Mouse (Mus musculus) limb, embryonic 10.5 days (tissue): ENCODE results near the gene Nfkb2. TPM values are rescaled to one million over a fixed set of nuclear protein-coding genes. Genes with fewer than 3 reads are reported as not detected.

Experiments
- DNase-seq: peaks from one replicate; pipeline ENCODE4 v3.0.0-alpha.2; 2017; ENCODE audit warnings: low spot score
- H3K27ac ChIP-seq: fragments of 300-500 bp; sonication (generic); 2 replicates; pipeline ENCODE4 v1.5.1; 2016; ENCODE audit warnings: mild to moderate bottlenecking
- H3K27me3 ChIP-seq: fragments of 300-500 bp; sonication (generic); 2 replicates; pipeline ENCODE4 v1.6.1; 2016; ENCODE audit warnings: low read depth, mild to moderate bottlenecking; ENCODE audit not compliant: poor library complexity, severe bottlenecking
- H3K36me3 ChIP-seq: fragments of 300-500 bp; sonication (generic); 2 replicates; pipeline ENCODE4 v1.6.1; 2016; ENCODE audit warnings: mild to moderate bottlenecking, moderate library complexity
- H3K4me1 ChIP-seq: fragments of 300-500 bp; sonication (generic); 2 replicates; pipeline ENCODE4 v1.6.1; 2016
- H3K4me3 ChIP-seq: fragments of 300-500 bp; sonication (generic); 2 replicates; pipeline ENCODE4 v1.5.1; 2016; ENCODE audit warnings: mild to moderate bottlenecking, moderate library complexity
- H3K9me3 ChIP-seq: fragments of 300-500 bp; sonication (generic); replicated peaks from 2 replicates; pipeline ENCODE4 v1.6.1; 2016; ENCODE audit warnings: mild to moderate bottlenecking
- WGBS: fragments of 180-500 bp; shearing (Covaris S2); methylation state at CpG from one replicate; pipeline ENCODE4 v1.1.7; 2016; 5-methylcytosine and 5-hydroxymethylcytosine counted together
- polyA plus RNA-seq: library from polyadenylated mRNA; unstranded; fragments of >200 nt; fragmentation: Nextera tagmentation; extraction: Ambion mirVana; gene quantifications from 2 replicates; pipeline ENCODE4 v1.2.1, GENCODE M21; 2016

Nfkb2 gene
- polyA plus RNA-seq, 1 experiment from 2014 or later: 5.8 TPM

DNA sequence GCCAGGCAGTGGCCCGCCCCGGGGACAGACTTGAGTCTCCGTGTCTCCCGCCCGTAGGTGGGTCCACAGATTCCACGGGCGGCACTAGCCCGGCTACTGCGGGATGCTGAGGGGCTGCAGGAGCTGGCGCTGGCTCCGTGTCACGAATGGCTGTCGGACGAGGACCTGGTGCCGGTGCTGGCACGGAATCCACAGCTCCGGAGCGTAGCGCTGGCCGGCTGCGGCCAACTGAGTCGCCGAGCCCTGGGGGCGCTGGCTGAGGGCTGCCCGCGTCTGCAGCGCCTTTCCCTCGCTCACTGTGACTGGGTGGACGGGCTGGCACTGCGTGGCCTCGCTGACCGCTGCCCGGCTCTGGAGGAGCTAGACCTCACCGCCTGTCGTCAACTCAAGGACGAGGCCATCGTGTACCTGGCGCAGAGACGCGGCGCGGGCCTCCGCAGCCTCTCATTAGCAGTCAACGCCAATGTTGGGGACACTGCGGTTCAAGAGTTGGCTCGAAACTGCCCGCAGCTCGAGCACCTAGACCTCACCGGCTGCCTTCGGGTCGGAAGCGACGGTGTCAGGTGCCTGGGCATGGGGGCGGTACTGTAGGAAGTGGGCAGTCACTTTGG is 25.0 kb downstream of the Nfkb2 start:
- H3K4me3 ChIP-seq: peak overlapping the region; percentile 69
- no peaks in the 10 kb centered on the region for H3K9me3 ChIP-seq
- H3K27me3 ChIP-seq: peaks cover 50% of the 10 kb centered on the region
- DNase-seq: no peak
- WGBS: 3% methylated on average over 54 of the region's 54 CpGs
- peaks cover 20% of the 10 kb centered on the region for H3K36me3 ChIP-seq
- H3K27ac ChIP-seq: peak overlapping the region; percentile 83
- peaks cover 44% of the 10 kb centered on the region for H3K4me1 ChIP-seq

DNA sequence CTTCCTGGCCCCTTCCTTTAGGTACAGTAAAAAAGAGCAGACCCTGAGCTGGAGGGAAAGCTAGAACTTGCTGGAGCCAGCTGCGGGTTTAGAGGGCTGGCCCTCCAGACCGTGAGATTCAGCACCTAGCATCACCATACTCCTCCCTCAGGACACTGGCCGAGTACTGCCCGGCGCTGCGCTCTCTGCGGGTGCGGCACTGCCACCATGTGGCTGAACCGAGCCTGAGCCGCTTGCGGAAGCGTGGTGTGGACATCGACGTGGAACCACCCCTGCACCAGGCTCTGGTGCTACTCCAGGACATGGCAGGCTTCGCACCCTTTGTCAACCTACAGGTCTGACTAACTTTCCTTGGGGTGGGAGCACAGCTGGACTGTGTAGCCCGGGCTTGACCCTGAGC is 25.8 kb downstream of the Nfkb2 start:
- peak overlapping the region; percentile 69 for H3K4me3 ChIP-seq
- H3K27me3 ChIP-seq: peaks cover 41% of the 10 kb centered on the region
- H3K36me3 ChIP-seq: peaks cover 20% of the 10 kb centered on the region
- H3K4me1 ChIP-seq: peaks cover 44% of the 10 kb centered on the region
- DNase-seq: peak; percentile 84
- H3K9me3 ChIP-seq: no peaks in the 10 kb centered on the region
- no peak overlapping the region for H3K27ac ChIP-seq
- 6% methylated on average over 16 of the region's 16 CpGs for WGBS

DNA sequence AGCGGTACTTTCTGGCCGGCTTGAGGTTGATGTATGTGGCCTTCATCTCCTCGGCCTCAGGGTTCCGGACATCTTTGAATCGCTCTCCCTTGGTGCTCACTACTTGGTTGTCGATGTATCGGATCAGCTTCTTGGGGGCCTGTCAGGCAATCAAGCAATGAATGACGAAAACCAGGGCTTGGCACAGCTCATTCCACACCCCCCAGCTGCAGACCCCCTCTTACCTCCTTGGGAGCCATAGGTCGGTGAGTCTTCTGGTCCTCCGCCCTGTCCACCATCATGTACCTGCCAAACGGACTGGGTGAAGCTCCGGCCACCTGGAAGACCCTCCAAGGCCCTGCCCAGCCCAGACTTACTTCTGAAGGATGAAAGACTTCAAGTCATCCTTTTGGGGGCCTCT is 26.6 kb downstream of the Nfkb2 start:
- 92% methylated on average over 12 of the region's 12 CpGs for WGBS
- H3K27ac ChIP-seq: no peak overlapping the region
- no peak overlapping the region for H3K4me3 ChIP-seq
- no peak for DNase-seq
- H3K27me3 ChIP-seq: peaks cover 34% of the 10 kb centered on the region
- no peaks in the 10 kb centered on the region for H3K9me3 ChIP-seq
- H3K4me1 ChIP-seq: peaks cover 44% of the 10 kb centered on the region
- peaks cover 20% of the 10 kb centered on the region for H3K36me3 ChIP-seq

DNA sequence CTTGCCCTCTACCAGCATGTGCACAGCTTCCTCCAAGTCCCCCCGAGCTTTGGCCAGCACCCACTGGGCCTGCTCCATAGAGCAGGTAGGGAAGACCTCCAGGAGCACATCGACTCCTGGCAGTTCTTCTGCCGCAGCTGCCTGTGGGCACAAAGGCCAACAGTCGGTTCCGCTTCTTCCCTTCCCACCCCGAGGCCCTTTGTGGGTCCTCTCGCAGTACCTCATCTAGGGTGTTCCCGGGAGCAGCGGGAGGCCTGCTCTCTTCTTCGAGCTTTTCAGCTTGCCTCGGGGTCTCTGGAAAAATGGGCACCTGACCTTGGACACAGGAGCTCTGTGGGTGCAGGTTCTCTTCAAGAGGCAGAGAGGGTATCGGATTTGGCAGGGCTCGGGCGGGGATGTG is 27.2 kb downstream of the Nfkb2 start:
- Histone ChIP-seq H3K9me3 (no peaks in the 10 kb centered on the region), H3K4me1 (peaks cover 44% of the 10 kb centered on the region), H3K4me3 (no peak overlapping the region), H3K27ac (no peak overlapping the region), H3K27me3 (peaks cover 28% of the 10 kb centered on the region), H3K36me3 (peaks cover 20% of the 10 kb centered on the region)
- DNase-seq: no peak
- WGBS: 94% methylated on average over 14 of the region's 14 CpGs

DNA sequence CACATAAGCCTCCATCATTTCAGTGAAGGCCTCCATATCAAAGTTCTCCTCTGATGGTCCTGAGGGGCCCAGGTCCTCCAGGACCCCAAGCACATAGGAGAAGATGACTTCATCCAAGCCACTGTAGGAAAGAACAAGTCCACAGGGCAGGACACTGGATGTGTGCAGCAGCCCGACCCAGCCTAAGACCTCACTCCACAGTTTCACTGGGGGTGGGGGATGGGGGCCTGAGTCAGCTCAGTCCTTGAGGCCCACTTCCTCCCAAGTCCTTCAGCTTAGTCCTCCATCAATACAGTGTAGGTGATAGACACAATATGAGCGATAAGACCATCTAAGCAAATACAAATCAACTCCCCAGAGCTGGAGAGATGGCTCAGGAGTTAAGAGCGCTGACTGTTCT is 27.8 kb downstream of the Nfkb2 start:
- WGBS: 84% methylated on average over 3 of the region's 3 CpGs
- peaks cover 38% of the 10 kb centered on the region for H3K4me1 ChIP-seq
- peaks cover 20% of the 10 kb centered on the region for H3K36me3 ChIP-seq
- no peak overlapping the region for H3K27ac ChIP-seq
- H3K27me3 ChIP-seq: peaks cover 22% of the 10 kb centered on the region
- no peaks in the 10 kb centered on the region for H3K9me3 ChIP-seq
- no peak overlapping the region for H3K4me3 ChIP-seq
- no peak for DNase-seq

DNA sequence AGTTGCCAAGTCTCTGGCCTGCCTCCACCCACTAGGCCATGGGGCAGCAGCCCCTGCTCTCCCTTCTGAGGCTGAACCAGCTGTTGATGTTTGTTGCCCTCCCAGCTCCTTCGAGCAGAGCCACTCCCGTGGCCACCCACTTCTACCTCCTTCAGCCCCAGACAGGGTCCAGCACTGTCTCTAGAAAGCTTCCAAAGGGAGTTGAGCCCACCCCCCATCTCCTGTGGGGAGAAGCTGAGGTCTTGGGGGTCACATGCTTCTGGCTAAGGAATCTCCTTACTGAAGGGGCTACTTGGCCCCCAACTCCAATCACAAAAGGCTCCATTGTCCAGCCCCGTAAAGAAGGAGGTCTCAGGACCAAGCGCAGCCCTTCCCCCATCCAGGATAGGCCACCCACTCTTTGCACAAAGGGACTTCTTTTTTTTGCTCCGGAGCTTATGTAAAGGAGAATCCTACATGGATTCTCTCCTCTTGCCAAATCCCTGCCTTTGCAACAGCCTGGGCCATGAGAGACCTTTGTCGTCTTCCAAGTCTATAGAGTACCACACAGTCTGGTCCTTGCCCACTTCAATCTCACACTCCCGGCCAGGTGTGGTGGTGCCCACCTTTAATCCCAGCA is 28.7 kb downstream of the Nfkb2 start:
- no peak for DNase-seq
- H3K36me3 ChIP-seq: peaks cover 20% of the 10 kb centered on the region
- peaks cover 13% of the 10 kb centered on the region for H3K27me3 ChIP-seq
- peaks cover 34% of the 10 kb centered on the region for H3K4me1 ChIP-seq
- H3K9me3 ChIP-seq: no peaks in the 10 kb centered on the region
- peak overlapping the region; percentile 17; the same call in 1 of the 2 replicates for H3K27ac ChIP-seq
- WGBS: 73% methylated on average over 7 of the region's 7 CpGs
- no peak overlapping the region for H3K4me3 ChIP-seq

DNA sequence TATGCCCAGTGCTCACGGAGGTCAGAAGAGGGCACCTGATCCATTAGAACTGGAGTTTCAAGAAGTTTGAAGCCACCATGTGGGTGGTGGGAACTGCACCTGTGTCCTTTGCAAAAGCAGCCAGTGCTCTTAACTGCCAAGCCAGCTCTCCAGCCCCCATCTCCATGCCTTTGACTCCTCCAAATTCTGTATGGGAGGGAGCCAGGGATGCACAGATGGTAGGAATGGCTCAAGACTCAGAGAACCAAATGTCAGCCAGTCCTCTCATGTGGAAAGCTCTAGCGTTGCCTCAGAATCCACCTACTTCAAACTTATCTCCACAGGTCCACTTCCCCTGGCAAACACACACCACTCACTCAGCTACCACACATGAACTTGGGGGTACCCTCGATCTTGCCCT is 29.8 kb downstream of the Nfkb2 start:
- WGBS: 87% methylated on average over 3 of the region's 3 CpGs
- Histone ChIP-seq H3K4me3 (no peak overlapping the region), H3K36me3 (peaks cover 20% of the 10 kb centered on the region), H3K27me3 (peaks cover 13% of the 10 kb centered on the region), H3K27ac (no peak overlapping the region), H3K4me1 (peaks cover 31% of the 10 kb centered on the region), H3K9me3 (no peaks in the 10 kb centered on the region)
- no peak for DNase-seq

DNA sequence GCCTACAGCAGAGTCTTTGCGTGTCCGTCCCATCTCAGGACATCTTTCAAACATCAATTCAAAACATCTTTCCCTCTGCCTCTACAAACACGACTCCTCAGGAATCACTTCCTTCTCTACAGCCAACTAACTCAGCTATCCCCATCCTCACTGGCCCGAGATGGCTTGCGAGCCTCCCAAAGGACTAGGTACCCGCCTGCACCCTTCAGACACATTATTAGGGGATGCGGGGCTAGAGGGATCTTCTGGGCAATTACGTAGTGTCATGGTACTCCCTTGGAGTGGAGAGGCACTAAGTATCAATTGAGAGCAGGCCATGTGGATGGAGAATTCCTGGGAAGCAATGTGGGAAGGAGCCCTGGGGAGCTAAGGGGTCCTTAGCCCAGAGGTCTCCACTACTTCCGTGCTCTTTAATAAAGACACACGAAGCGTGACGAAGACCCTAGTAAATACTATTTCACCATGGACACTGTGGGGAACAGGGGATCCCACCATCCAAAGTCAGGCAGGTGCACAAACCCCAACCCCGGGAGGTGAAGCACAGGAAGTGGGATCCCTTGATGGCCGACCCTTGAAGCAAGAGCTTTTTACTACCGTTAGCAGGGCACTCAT is 33.7 kb downstream of the Nfkb2 start:
- Histone ChIP-seq H3K36me3 (no peaks in the 10 kb centered on the region), H3K27ac (peak overlapping the region; percentile 89)
- DNase-seq: no peak

DNA sequence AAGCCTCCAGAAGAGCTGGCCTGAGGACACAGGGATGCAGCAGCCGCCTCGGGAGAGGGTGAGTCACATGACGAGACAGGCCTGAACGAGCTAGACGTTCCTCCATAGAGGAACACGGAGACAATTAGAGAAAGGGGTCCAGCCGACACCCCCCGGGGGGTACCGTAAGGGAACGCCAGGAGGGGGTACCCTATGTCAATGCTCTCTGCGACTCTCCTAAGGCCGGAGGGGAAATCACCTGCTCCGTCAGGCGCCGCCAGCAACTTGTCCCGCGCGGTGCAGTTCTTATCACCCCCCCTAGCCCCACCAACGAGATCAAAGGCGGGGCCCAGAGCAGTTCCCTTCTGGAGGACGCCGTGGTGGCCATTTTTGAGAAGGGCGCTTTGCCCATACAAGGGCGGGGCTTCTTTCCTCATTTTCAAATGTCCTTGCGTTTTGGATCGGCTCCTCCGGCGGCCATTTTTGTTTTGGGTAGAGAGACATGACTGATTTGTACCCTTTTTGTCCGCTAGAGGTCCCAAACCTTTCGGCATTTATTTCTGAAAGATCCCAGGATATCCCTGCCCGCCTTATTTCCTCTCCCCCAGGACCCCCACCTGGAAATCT is 34.3 kb downstream of the Nfkb2 start, which contains the start of gene Cuedc2:
TSS of gene Cuedc2 (minus strand) at position 372 of the 606 bp plus-strand sequence.
- WGBS: under 1% methylated on average over 31 of the region's 31 CpGs
- DNase-seq: peak; percentile 95

More for the DNA sequence above, 33.7 kb downstream of the Nfkb2 start:
- 39% methylated on average over 15 of the region's 15 CpGs for WGBS
- H3K4me1 ChIP-seq: peaks cover 22% of the 10 kb centered on the region
- H3K4me3 ChIP-seq: peak overlapping the region; percentile 73
- no peaks in the 10 kb centered on the region for H3K9me3 ChIP-seq
- H3K27me3 ChIP-seq: peaks cover 12% of the 10 kb centered on the region; the same call in 1 of the 2 replicates

DNA sequence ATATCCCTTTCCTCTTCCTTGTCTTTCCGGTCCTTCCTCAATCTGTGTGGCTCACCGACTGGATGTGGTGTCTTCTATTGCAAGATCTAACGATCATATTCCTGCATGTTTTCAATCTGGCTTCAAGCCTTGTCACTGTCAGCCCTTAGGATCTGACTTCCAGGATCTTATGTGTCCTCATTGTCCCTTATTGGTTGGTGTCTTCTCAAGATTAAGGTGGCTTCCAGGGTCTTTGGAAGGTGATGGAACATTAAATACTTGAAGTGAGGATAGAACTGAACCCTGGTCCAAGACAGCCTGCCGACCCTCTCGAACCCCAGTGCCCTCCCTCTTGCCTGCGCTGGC is 34.8 kb downstream of the Nfkb2 start:
- DNase-seq: no peak
- WGBS: 53% methylated on average over 6 of the region's 6 CpGs
- Histone ChIP-seq H3K27me3 (peaks cover 18% of the 10 kb centered on the region; the same call in 1 of the 2 replicates), H3K9me3 (no peaks in the 10 kb centered on the region), H3K4me1 (peaks cover 20% of the 10 kb centered on the region), H3K27ac (peak overlapping the region; percentile 89), H3K4me3 (peak overlapping the region; percentile 73), H3K36me3 (no peaks in the 10 kb centered on the region)

More for the DNA sequence above, 34.3 kb downstream of the Nfkb2 start, which contains the start of gene Cuedc2:
- no peaks in the 10 kb centered on the region for H3K36me3 ChIP-seq
- no peaks in the 10 kb centered on the region for H3K9me3 ChIP-seq
- peaks cover 20% of the 10 kb centered on the region for H3K4me1 ChIP-seq
- H3K27ac ChIP-seq: peak within 1 kb of the TSS; percentile 89
- H3K27me3 ChIP-seq: peaks cover 13% of the 10 kb centered on the region; the same call in 1 of the 2 replicates
- H3K4me3 ChIP-seq: peak within 1 kb of the TSS; percentile 73

DNA sequence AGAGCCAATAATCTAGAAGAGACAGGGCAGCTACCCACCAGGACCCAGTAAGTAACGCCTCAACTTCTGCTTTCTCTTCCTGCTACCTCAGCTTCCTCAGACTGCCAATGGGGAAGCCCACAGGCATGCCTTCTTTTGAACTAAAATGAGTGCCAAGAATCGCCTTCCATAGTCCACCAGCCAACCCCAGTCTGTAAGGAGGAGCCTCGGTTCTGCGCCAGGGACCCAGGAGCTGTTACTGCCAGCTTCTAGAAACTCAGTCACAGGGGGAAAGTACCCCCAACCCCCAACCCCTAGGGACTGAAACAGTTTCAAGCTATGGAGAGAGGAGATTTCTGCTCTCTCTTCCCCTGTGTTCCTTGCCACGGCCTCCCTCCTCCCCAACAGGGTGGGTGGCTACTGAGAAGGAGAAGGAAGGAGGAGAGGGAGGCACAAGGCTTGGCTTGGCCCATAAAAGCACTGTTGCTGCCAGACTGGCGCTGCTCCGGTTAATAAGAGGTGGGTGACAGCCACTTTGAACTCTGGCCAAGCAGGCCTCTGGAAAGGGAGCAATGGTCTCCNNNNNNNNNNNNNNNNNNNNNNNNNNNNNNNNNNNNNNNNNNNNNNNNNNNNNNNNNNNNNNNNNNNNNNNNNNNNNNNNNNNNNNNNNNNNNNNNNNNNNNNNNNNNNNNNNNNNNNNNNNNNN is 35.3 kb downstream of the Nfkb2 start:
- no peaks in the 10 kb centered on the region for H3K9me3 ChIP-seq
- H3K27me3 ChIP-seq: peaks cover 23% of the 10 kb centered on the region
- peak overlapping the region; percentile 89 for H3K27ac ChIP-seq
- H3K4me3 ChIP-seq: 0 out of 2 replicates have a peak overlapping the region, but pooled peaks have one; percentile 73
- peaks cover 20% of the 10 kb centered on the region for H3K4me1 ChIP-seq
- DNase-seq: no peak
- 70% methylated on average over 7 of the region's 7 CpGs for WGBS
- no peaks in the 10 kb centered on the region for H3K36me3 ChIP-seq

DNA sequence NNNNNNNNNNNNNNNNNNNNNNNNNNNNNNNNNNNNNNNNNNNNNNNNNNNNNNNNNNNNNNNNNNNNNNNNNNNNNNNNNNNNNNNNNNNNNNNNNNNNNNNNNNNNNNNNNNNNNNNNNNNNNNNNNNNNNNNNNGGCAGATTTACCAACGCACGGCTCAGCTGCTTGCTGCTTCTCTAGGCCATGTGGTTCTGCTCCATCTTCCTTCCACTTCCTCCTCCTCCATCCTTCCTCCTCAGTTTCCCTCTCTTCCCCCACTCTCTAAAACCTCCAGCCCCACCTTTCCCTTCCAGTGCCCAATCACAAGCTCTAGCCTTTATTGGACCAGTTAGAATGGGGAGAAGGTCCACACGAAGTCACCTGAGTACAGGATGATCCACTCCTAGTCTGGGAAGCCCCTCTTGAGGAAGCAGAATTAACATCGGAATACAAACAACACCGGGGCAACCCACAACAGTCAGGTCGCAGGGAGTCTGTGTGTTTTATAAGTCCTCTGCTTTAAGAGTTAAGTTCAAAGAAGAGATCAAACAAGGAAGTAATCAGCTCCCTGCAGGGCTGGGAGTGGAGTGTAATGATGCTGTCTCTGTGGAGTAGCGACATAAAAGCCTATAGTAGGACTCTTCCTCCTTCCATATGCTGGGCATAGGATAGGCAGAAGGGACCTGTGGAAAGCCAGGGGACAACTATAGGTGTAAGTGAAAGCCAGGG is 40.7 kb downstream of the Nfkb2 start:
- Histone ChIP-seq H3K9me3 (no peaks in the 10 kb centered on the region), H3K27ac (no peak overlapping the region), H3K36me3 (no peaks in the 10 kb centered on the region), H3K4me3 (no peak overlapping the region), H3K27me3 (peaks cover 63% of the 10 kb centered on the region), H3K4me1 (peaks cover 27% of the 10 kb centered on the region)
- WGBS: 20% methylated on average over 7 of the region's 7 CpGs
- no peak for DNase-seq
